Mouse (Mus musculus) hindlimb bud, embryonic 11.5 days (tissue): ENCODE measurements around the gene Tbx5.
"Not testable (repeated sequence)": the region's sequence is repeated elsewhere in the genome, so short reads cannot be mapped to it uniquely, and the experiment has no call there.

Experiments
- DNase-seq: peaks from one replicate; pipeline ENCODE4 v3.0.0-alpha.2; 2012; ENCODE audit warnings: low read depth, low spot score; ENCODE audit errors: extremely low spot score

Tbx5 gene

DNA sequence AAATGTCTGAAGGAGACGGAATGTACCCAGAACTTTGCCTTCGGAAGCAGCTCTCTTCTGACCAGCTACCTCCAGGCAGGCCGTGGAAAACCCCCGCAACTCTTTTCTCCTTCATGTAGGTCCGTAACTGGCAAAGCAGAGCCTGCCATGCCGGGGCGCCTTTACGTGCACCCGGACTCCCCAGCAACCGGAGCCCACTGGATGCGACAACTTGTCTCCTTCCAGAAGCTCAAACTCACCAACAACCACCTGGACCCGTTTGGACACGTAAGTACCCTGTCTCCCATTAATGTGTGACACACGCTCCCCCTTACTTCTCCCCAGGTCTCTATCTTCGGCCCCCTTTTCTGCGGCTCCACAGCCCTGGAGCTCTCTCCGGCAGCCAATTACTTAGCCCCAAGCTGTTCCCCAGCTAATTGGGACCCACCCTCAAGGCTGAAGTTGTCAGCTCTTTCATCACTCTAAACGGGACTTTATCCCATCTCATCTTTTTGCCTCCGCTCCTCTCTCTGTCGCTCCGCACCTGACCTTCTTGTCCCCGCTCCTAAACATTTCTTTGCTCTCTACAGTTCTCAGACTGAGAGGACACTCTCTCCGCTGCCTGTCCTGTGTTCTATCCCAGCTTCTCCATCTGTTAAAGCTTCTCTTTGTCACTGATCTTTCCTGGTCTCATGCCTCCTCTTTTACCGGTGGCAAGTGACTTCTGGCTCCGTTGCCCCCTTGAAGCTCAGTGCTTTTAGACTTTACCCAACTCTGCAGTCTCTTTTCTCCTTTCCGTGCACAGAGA is 9.4 kb downstream of the Tbx5 start:
- DNase-seq, result no peak

DNA sequence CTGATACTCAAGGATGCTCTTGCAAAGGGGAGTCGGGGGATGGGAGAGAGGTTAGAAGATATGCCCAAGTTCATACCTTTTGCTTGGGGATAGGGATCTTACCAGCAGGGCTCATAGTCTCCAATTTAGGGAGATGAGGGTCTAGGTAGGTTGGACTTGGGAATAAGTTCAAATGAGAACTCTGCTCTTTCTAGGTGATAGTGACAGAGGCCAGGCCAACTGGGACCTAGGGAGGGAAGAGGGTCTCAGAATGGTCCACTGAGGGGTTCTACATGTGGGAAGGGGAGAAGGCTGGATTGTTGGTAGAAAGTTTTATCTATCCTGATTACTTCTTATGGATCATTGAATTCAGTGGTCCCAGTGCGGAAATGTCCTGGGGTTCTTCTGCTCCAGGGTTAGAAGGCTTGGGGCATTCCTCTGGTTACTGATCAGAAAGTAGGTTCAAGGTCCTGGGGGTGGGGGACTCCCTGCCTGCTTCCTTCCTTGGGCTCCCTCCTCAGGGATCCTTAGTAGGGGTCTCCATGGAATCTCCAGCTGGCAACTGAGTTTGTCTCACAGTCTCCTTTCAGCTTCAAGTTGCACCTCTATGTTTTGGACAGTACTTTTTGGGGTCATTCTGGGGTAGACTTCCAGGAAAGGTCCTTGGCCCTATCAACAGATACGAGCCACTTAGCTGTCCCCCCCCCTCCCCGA is 10.4 kb downstream of the Tbx5 start:
- DNase-seq, result no peak

DNA sequence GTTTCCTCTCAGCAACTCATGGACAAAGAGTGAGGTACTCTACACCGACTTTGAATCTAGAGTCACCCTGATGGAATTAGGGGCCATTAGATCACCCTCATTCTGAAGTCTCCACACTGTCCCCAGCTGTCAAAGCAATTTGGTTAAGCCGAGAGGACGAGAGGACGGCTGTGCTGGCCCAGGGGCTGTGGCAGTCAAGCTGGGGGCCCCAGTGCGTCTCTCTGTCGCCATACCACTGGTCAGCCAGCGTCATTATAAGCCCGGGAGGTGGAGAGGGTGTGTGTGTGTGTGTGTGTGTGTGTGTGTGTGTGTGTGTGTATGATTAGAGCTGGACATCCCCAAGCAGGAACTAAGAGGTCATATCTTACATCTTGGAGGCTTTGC is 10.9 kb downstream of the Tbx5 start:
- no peak for DNase-seq

DNA sequence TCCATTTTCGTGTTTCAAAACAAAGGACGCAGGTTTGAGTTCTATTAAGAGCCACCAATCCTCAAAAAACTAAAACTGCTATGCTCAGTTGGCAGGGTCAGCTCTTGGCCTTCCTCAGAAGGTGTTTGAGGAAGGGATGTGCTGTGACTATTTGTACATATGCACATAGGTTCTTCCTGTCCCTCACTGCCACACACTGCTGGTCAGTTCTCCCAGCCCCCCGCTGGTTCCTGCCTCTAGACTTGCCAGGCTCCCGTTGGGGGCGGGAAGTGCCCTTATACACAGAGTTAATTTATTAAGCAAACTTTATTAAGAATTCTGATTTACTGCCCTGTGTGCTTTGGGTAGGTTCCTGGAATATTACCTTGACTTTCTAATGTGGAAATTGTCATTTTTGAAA is 11.9 kb downstream of the Tbx5 start:
- no peak for DNase-seq

DNA sequence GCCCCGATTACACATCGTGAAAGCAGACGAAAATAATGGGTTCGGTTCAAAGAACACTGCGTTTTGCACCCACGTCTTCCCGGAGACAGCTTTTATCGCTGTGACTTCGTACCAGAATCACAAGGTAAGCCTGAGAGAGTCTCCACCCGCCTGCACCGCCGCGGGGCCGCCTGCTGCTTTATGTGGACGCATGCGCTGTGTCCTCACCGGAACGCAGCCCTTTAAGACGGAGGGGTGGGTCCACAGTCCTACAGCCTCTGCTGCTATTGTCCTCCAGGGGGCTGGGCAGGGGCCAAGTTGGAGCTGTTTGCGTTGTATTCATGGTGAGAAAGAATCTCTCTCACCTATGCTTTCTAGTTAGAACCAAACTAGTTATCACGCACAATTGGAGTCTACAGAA is 12.5 kb downstream of the Tbx5 start:
- no peak for DNase-seq

DNA sequence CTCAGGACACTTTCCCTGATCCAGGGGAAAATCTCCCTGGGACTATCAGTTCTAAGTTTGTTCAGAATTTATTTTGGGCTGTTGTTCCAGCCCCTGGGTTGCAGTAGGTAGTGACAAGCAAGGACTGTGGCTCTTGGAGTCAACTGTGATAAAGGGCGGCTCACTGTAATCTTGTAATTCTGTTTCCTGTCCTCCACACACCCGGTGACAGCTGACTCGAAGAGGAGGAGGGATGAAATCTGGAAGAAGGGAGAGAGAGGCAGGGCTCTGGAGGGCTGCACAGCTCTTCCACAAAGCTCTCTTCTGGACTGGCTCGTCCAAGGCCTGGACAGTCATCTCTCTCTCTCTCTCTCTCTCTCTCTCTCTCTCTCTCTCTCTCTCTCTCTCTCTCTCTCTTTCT is 24.6 kb downstream of the Tbx5 start:
- no peak for DNase-seq

DNA sequence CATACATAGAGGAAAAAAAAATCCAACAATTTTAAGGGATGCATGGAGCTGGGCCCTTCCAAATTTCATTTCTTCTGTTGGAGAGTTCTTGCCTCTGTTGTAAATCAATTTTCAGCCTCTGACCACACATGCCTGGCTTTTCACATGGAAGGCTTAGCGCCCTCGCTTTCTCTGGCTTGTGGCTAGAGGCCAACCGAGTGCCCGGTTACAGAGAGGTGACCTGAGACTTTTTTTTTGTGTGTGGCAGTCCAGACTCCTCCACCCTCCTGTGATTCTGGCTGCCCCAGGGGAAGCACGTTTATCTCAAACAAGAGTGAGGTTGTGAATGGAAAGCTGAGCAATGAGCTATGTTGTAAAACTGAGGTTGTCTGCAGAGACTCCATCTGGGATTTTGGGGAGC is 28.8 kb downstream of the Tbx5 start:
- no peak for DNase-seq

DNA sequence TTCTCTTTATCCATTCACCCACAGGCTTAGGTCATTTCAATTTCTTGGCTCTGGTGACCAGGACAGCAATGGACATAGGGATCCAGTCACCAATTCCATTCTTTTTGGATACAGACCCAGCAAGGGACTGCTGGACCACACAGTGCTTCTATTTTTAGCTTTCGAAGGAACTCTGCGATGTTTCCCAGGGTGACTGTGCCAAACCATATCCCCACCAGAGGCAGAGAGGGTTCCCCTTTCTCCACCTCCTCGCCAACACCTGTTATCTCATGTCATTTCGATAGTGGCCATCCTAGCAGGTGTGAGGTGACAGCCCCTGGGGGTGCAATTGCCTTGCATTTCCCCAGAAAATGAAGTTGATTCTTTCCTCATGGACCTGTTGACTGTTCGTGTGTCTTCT is 30.0 kb downstream of the Tbx5 start:
- DNase-seq, result no peak

DNA sequence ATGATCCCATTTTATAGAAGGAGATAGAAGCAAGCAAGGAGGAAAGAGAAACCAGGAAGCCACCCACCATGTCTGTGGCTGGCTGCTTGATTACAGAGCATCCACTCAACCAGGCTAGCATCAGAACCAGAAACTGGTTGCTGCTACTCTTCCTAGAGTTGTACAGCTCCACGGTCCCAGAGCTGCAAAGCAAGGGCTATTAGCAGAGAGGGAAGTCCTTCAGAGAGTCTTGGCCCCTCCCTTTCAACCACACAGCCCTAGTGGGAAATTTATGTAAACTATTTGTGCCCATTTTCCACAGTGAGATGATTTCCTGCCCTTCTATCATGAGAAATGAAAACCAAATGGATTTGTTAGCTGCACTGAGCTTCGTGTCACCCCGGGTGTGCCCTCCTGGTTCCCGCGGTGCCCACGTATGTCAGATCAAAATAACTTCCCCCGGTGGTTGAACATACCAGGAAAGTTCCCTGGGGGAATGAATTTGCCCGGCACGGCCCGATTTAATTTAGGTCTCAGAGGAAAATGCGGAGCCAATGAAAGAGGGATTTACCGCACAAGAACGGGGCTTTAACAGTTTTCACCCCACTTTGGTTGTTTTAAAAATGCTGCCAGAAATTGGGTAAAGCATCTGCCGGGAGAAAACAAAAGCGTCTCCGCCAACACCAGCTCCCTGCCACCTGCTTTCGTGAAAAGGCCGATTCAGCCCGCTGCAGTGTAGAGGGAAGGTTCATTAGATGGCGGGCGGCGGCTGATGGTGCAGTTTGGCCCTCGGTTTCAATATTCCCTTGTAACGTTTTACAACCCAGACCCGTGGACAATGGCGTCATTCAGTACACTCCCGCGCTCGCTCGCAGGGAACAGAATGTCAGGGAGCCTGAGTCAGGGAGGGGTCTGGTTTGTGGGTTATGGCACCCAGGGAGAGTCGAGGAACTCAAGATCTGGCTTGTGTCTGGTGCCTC is 34.1 kb downstream of the Tbx5 start:
- no peak for DNase-seq

DNA sequence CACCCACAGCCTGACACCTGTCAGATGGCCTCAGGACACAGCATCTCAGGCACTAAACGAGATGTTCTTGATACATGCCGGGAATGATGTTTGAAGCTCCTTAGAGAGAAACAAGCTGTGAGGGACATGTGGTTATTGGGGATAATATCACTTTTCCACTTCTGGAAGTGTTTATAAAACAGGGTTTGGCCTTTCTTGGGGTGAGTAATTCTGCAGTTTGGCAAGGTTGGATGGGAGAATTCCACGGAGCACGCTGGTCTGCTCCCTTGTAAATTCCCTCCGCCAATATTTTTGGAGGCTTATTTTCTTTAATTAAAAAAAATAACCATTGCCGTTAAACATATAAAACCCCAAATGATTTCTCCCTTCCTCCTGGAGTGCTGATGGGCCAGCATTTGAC is 35.5 kb downstream of the Tbx5 start:
- no peak for DNase-seq

DNA sequence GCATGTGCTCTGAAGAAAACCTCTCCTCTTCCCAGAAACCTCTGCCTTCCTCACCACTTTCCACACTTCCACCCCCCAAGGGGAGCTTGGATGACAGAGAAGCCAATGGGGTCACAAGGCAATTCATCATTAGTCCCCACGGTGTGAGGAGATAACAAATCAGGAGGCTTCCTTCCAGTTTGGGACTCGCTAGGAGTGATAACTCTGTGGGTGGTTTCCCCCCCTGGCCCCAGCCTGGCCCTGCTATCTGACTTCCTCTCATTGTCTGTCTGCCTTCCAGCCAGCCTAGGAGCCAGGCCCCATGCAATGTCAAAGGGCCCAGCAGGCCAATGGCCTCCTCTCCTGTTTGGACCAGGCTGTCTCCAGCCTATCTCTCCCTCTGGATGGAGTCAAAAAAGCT is 43.0 kb downstream of the Tbx5 start:
- DNase-seq, result no peak

DNA sequence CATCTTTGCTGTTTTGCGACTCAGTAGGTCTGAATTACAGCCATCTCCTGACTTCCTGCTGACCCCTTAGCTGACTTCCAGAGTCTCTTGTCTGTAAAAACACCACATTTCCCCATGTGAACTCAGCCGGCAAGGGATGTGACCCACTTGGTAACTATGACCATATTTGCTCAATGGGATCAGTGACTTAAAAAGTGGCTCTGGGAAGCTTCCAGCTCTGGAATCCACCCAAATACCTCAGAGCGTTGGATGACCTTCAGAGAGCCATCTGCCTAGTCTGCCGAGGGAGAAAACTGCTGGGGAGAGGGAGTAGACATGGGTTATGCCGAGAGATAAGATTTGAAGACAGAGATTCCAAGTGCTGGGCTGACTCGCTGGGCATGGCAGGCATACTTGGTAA is 44.7 kb downstream of the Tbx5 start:
- no peak for DNase-seq

DNA sequence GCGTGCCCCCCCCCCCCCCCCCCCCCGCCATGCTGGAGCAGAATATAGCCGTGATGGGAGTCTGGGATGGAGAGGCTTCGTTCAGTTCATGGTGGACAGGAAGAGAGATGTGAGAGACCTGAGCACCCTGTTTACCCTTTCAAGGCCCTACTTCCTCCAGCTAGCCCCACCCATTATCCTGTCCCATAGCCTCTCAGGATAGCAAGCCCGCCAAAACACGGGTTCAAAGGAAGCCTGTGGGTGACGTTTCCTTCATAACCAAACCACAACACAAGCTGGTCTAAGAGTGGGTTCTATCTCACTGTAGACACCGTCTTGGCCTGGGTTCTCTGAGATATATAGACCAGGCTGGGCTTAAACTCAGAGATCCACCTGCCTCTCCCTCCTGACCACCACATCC is 53.1 kb downstream of the Tbx5 start:
- no peak for DNase-seq

DNA sequence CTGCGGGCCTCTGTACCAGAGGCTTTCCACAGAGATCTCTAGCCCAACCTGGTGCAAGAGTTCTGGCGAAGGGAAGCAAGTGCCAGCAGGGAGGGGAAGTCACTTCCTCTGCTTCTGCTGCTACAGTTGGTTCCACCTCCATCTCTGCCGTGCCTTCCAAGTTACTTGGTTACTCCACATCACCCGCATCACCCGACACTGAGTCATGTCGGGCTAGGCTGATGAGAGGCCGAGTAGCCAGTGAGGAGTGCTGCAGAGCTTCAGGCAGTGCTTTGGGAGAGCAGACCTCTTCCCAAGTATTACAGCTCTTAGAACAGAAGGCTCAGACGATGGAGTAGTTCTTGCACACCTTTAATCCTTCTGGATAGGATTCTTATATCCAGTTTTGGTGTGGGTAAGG is 54.9 kb downstream of the Tbx5 start:
- DNase-seq, result no peak

DNA sequence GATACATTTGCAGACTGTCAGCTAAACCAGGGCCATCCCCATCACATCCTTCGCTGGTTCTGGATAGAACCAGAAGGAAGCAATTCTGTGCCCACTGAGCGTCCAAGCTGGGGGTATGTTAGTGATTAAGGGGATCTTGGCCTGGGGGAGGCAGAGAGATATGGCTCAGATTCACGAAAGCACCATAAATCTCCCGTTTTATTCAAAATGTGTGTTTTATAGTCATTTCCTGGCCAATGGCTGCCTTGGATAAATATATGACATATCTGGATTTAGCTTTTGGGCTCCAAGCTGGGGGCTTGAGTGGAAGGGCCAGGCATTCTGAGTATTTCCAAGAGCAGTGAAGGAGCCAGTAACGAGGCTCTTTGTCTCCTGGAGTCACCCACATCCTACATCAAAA is 59.5 kb downstream of the Tbx5 start:
- DNase-seq, result no peak

DNA sequence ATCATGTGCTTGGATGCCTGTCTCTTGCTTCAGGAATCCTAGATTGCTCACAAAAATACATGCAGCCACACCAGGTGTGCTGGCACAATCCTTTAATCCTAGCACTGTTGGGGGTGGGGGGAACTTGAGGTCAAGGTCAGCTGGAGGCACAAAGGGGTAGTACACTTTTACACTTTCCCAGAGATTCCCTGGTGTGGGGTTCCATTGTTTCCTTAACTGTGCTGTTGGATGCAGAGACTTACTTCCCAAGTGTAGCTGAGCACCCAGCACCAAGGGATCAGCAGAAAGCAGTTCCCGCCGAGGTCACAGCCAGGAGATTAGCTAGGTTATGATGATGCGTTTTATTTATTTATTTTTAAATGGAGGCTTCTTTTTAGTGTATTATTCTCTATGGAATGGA is 60.6 kb downstream of the Tbx5 start:
- no peak for DNase-seq

DNA sequence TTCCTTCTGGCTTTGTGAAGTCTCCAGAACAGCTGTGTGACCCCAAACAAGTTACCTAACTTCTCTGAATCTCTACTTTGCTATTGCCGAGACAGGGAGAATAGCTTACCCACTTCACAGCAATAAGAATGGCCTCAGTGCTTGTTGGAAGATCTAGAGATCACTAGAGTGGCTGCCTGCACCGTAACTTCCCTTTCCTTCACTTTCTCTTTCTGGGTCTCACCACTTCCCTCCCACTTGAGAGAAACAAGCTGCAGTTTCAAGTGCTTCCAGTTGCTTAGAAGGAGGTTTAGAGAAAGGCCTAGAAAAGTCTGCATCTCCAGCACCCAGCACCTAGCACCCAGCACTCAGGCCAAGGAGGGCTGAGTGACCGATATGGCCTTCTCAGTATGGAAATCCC is 64.1 kb downstream of the Tbx5 start:
- DNase-seq, result no peak

DNA sequence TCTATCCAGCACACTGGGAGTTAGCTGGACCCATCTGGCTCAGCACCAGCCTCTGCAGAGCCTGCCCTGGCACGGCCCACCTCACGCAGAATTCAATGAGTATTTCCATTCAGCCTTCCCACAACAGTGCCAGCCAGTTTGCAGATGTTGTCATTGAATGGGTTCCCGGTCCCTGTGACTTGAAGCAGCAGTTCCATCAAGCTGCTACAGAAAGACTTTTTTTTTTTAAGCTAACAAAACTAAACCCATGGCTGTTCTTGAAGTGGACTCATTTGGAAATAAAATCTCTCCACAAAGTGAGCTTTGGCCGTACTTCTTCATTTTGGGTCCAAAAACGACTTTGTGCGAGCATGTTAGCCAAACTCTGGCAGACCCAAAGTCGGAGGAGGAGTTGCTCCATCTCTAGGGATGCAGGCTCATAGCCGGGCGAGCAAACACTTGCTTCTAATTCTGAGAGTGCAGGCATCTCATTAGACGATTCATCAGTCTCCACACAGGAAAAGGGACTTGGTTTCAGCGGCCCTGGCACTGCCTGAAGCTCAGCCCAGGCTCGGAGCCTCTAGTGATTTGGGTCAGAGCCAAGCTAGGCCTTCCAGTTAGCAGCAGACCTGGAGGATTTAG is 84.2 kb downstream of the Tbx5 start:
- DNase-seq, result no peak

DNA sequence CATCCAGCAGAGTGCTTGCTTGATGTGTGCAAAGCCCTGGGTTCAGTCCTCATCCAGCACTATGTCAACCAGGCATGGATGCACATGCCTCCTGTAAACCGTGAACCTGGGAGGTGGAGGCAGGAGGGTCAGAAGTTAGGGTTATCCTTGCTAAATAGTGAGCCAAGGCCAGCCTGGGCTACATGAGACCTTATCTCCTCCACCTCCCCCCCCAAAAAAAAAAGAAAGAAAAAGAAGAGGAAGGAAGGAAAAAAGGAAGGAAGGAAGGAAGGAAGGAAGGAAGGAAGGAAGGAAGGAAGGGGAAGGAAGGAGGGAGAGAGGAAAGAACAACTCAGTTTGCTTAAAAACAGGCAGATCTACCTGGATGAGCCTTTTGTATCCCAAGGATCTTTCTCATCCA is 85.9 kb downstream of the Tbx5 start:
- not testable (repeated sequence) for DNase-seq

DNA sequence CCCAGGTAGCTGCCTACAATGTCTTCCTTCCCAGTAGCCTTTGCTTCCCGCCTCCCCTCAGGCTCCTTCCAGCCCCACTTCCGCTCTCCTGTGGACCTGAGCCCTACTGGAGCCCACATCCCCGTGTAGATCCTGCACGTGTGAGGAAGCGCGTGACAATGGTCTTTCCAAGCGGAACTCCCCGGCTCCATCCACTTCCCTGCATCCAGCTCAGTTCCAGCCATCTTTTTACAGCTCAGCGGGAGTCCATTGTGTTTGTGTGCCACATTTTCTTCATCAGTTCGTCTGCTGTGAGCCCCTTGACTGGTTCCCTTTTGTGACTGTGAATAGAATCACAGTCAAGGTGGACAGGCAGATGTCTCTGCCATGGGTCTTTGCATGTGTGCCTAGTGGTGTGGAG is 88.5 kb downstream of the Tbx5 start:
- DNase-seq, result no peak

DNA sequence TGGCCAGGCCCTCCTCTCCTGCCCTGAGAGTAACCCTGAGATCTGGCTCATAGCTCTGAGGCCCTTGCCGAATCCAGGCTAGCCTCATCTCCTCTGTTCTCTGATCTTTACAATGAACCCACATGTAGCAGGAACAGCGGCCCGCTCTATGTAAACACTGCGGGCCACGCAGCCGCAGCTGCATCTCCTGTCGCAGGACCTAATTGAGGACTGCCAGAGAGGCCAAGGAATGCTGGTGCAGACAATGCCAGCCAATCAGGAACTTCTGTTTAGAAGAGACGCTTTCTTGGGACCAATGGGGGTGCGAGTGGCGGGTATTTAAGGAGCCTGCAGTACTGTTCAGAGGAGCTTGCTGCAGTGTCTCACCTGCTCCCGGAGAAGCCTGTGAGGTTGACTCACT is 89.8 kb downstream of the Tbx5 start:
- no peak for DNase-seq
